Mouse (Mus musculus): ENCODE measurements around the gene Tmem53. TPM values are rescaled to one million over a fixed set of nuclear protein-coding genes. Genes with fewer than 3 reads are reported as not detected.
A peak's percentile ranks its signal among the peaks of the same experiment; 100 is the strongest.

The Tmem53 gene
- total and polyA plus RNA-seq, 2 experiments from 2014 or later, result 59.2 to 65.9 TPM

DNA sequence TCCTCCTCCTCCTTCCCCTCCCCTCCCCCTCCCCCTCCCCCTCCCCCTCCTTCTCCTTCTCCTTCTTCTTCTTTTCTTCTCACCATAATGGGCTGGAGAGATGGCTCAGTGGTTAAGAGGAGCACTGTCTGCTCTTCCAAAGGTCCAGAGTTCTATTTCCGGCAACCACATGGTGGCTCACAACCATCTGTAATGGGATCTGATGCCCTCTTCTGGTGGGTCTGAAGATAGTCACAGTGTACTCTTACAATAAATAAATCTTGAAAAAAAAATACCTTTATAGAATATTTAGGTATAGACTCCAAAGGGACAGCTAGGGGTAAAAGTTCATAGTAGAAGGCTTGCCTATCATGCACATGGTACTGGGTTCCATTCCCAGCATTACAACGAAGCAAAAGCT, 9.5 kb downstream of the Tmem53 start:
- no peak for DNase-seq (ENCODE audit: low spot score)

DNA sequence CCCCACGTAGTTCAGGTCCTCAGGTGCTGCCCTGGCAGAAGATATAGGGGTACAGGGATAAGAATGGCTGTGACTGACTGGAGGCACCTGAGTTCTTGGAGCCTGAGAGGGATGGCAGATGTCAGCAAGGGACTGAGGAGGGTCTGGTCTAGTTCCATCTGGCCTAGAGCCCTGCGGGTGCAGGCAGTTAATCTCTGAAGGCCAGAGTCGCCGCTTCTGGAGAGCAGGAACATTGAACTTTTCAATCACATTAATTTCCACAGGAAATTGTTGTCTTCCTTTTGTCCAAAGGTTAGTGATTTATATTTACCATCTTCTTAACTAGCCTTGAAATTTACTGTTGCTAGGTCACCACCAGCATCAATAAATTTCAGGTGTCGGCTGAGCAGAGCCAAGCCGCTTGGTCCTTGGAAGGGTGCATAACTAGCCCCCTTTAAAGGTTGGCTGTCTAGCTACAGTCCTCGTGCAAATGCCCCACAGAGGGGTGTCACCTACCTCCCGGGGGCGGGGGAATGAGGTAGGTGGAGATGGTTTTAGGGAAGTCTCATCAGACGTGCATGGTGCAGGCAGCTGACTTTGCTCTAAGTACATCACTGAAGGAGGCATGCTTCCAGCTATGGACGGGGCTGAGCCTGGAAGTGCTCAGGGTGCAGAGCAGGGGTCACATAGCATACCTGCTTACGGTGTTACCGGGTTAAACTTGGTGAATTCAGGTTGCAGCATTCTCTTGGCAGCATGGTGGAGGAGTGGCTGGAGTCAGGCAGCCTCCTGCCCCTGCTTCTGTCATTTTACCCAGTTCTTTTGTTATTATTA, 10.6 kb downstream of the Tmem53 start:
- WGBS, result 62% methylated on average over 13 of the region's 13 CpGs

More for the DNA sequence above, 9.5 kb downstream of the Tmem53 start:
- no peak overlapping the region for H3K4me3 ChIP-seq (ENCODE audit: low read depth, low read length)
- no peak overlapping the region for H3K4me2 ChIP-seq (ENCODE audit: low read depth, low read length)
- no peaks in the 10 kb centered on the region for H3K36me3 ChIP-seq (replicated peaks; ENCODE audit: control insufficient read depth, insufficient read depth, low read length)
- 75% methylated on average over 2 of the region's 2 CpGs for WGBS
- no peak overlapping the region for H3K27ac ChIP-seq (ENCODE audit: low read depth)
- H3K4me1 ChIP-seq (ENCODE audit: control insufficient read depth, insufficient read depth), result no peaks in the 10 kb centered on the region
- H3K27me3 ChIP-seq (ENCODE audit: control insufficient read depth, insufficient read depth, low read length), result no peaks in the 10 kb centered on the region
- ATAC-seq (ENCODE audit: insufficient read depth, low read depth), result no peak
- TF ChIP-seq CTCF (IDR thresholded peaks at IDR 0.05; ENCODE audit: low read depth) (no peak), EP300 (IDR thresholded peaks at IDR 0.05; ENCODE audit: low read depth) (no peak)
- H3K9me3 ChIP-seq (replicated peaks; ENCODE audit: control insufficient read depth, low read length), result no peaks in the 10 kb centered on the region
- H3K9ac ChIP-seq (replicated peaks; ENCODE audit: low read depth, low read length), result no peak overlapping the region

GRCm38 (mm10) chr4:117262987-117263386, 11.2 kb downstream of the Tmem53 start:
- no peak for TF ChIP-seq EP300 (IDR thresholded peaks at IDR 0.05; ENCODE audit: low read depth)
- TF ChIP-seq CTCF (IDR thresholded peaks at IDR 0.05; ENCODE audit: low read depth), result no peak
- ATAC-seq (ENCODE audit: insufficient read depth, low read depth) (no peak), DNase-seq (ENCODE audit: low spot score) (no peak)
- 64% methylated on average over 8 of the region's 8 CpGs for WGBS
- Histone ChIP-seq H3K4me2 (ENCODE audit: low read depth, low read length) (no peak overlapping the region), H3K4me3 (ENCODE audit: low read depth, low read length) (no peak overlapping the region), H3K36me3 (replicated peaks; ENCODE audit: control insufficient read depth, insufficient read depth, low read length) (peaks cover 3% of the 10 kb centered on the region; the same call in 1 of the 2 replicates), H3K27ac (ENCODE audit: low read depth) (no peak overlapping the region), H3K4me1 (ENCODE audit: control insufficient read depth, insufficient read depth) (no peaks in the 10 kb centered on the region), H3K9ac (replicated peaks; ENCODE audit: low read depth, low read length) (no peak overlapping the region), H3K9me3 (replicated peaks; ENCODE audit: control insufficient read depth, low read length) (no peaks in the 10 kb centered on the region), H3K27me3 (ENCODE audit: control insufficient read depth, insufficient read depth, low read length) (no peaks in the 10 kb centered on the region)

More for the DNA sequence above, 10.6 kb downstream of the Tmem53 start:
- H3K36me3 ChIP-seq (replicated peaks; ENCODE audit: control insufficient read depth, insufficient read depth, low read length), result no peaks in the 10 kb centered on the region
- no peaks in the 10 kb centered on the region for H3K27me3 ChIP-seq (ENCODE audit: control insufficient read depth, insufficient read depth, low read length)
- no peak for DNase-seq (ENCODE audit: low spot score)
- no peak overlapping the region for H3K4me2 ChIP-seq (ENCODE audit: low read depth, low read length)
- no peak overlapping the region for H3K4me3 ChIP-seq (ENCODE audit: low read depth, low read length)
- H3K4me1 ChIP-seq (ENCODE audit: control insufficient read depth, insufficient read depth), result no peaks in the 10 kb centered on the region
- H3K9ac ChIP-seq (replicated peaks; ENCODE audit: low read depth, low read length), result no peak overlapping the region
- H3K27ac ChIP-seq (ENCODE audit: low read depth), result no peak overlapping the region
- no peak for ATAC-seq (ENCODE audit: insufficient read depth, low read depth)
- H3K9me3 ChIP-seq (replicated peaks; ENCODE audit: control insufficient read depth, low read length), result no peaks in the 10 kb centered on the region
- TF ChIP-seq EP300 (IDR thresholded peaks at IDR 0.05; ENCODE audit: low read depth) (no peak), CTCF (IDR thresholded peaks at IDR 0.05; ENCODE audit: low read depth) (no peak)

GRCm38 (mm10) chr4:117267284-117267683, 15.5 kb downstream of the Tmem53 start:
- ATAC-seq (ENCODE audit: insufficient read depth, low read depth), result peak; percentile 33; the same call in 1 of the 2 replicates
- Histone ChIP-seq H3K4me1 (ENCODE audit: control insufficient read depth, insufficient read depth) (no peaks in the 10 kb centered on the region), H3K27me3 (ENCODE audit: control insufficient read depth, insufficient read depth, low read length) (no peaks in the 10 kb centered on the region), H3K9ac (replicated peaks; ENCODE audit: low read depth, low read length) (no peak overlapping the region), H3K9me3 (replicated peaks; ENCODE audit: control insufficient read depth, low read length) (no peaks in the 10 kb centered on the region), H3K4me3 (ENCODE audit: low read depth, low read length) (no peak overlapping the region), H3K4me2 (ENCODE audit: low read depth, low read length) (no peak overlapping the region), H3K36me3 (replicated peaks; ENCODE audit: control insufficient read depth, insufficient read depth, low read length) (peaks cover 28% of the 10 kb centered on the region), H3K27ac (ENCODE audit: low read depth) (no peak overlapping the region)
- TF ChIP-seq CTCF (IDR thresholded peaks at IDR 0.05; ENCODE audit: low read depth) (peak; percentile 95), EP300 (IDR thresholded peaks at IDR 0.05; ENCODE audit: low read depth) (no peak)
- WGBS, result 8% methylated on average over 2 of the region's 2 CpGs
- DNase-seq (ENCODE audit: low spot score), result peak; percentile 56

- Histone ChIP-seq H3K4me2 (ENCODE audit: low read depth, low read length) (no peak overlapping the region), H3K9me3 (replicated peaks; ENCODE audit: control insufficient read depth, low read length) (no peaks in the 10 kb centered on the region), H3K9ac (replicated peaks; ENCODE audit: low read depth, low read length) (no peak overlapping the region), H3K4me1 (ENCODE audit: control insufficient read depth, insufficient read depth) (no peaks in the 10 kb centered on the region), H3K4me3 (ENCODE audit: low read depth, low read length) (no peak overlapping the region), H3K27me3 (ENCODE audit: control insufficient read depth, insufficient read depth, low read length) (no peaks in the 10 kb centered on the region), H3K27ac (ENCODE audit: low read depth) (no peak overlapping the region), H3K36me3 (replicated peaks; ENCODE audit: control insufficient read depth, insufficient read depth, low read length) (peaks cover 35% of the 10 kb centered on the region)
- TF ChIP-seq EP300 (IDR thresholded peaks at IDR 0.05; ENCODE audit: low read depth) (no peak), CTCF (IDR thresholded peaks at IDR 0.05; ENCODE audit: low read depth) (no peak)
- 84% methylated on average over 25 of the region's 25 CpGs for WGBS
- no peak for ATAC-seq (ENCODE audit: insufficient read depth, low read depth)
- DNase-seq (ENCODE audit: low spot score), result no peak
These were observed 16.2 kb downstream of the Tmem53 start for GRCm38 (mm10) chr4:117267831-117268437.
